Mouse (Mus musculus) embryonic facial prominence, embryonic 15.5 days (tissue): Measurements from ENCODE around the gene Parp12. TPM values are rescaled to one million over a fixed set of nuclear protein-coding genes. Genes with fewer than 3 reads are reported as not detected.

Experiments
- ATAC-seq: fragments of 200-750 bp; cut with Nextera tagmentation; 2 replicates; pipeline ENCODE4 v1.8.0; 2017; ENCODE audit warnings: low read depth, moderate TSS enrichment; ENCODE audit not compliant: insufficient number of reproducible peaks, low FRiP score, low TSS enrichment
- H3K27ac ChIP-seq: fragments of 300-500 bp; sonication (generic); replicated peaks from 2 replicates; pipeline ENCODE4 v1.5.1; 2015; ENCODE audit warnings: mild to moderate bottlenecking, inconsistent platforms
- H3K27me3 ChIP-seq: fragments of 300-500 bp; sonication (generic); 2 replicates; pipeline ENCODE4 v1.6.1; 2015; ENCODE audit warnings: inconsistent platforms
- H3K36me3 ChIP-seq: fragments of 300-500 bp; sonication (generic); 2 replicates; pipeline ENCODE4 v1.6.1; 2015; ENCODE audit warnings: mild to moderate bottlenecking, inconsistent platforms
- H3K4me1 ChIP-seq: fragments of 300-500 bp; sonication (generic); 2 replicates; pipeline ENCODE4 v1.6.1; 2015; ENCODE audit warnings: inconsistent platforms
- H3K4me2 ChIP-seq: fragments of 300-500 bp; sonication (generic); replicated peaks from 2 replicates; pipeline ENCODE4 v1.6.1; 2015; ENCODE audit warnings: mild to moderate bottlenecking, inconsistent platforms
- H3K4me3 ChIP-seq: fragments of 300-500 bp; sonication (generic); replicated peaks from 2 replicates; pipeline ENCODE4 v1.5.1; 2015; ENCODE audit warnings: mild to moderate bottlenecking, inconsistent platforms
- H3K9ac ChIP-seq: fragments of 300-500 bp; sonication (generic); 2 replicates; pipeline ENCODE4 v1.6.1; 2015; ENCODE audit warnings: inconsistent platforms
- H3K9me3 ChIP-seq: fragments of 300-500 bp; sonication (generic); replicated peaks from 2 replicates; pipeline ENCODE4 v1.6.1; 2016; ENCODE audit warnings: inconsistent platforms
- WGBS: fragments of 180-500 bp; shearing (Covaris S2); methylation state at CpG from one replicate; pipeline ENCODE4 v1.1.7; 2015; 5-methylcytosine and 5-hydroxymethylcytosine counted together
- polyA plus RNA-seq: library from polyadenylated mRNA; unstranded; fragments of >200 nt; fragmentation: Nextera tagmentation; extraction: Ambion mirVana; gene quantifications from 2 replicates; pipeline ENCODE4 v1.2.1, GENCODE M21; 2015

Gene Parp12
- 10.7 and 12.0 TPM in 2 replicates for polyA plus RNA-seq

DNA sequence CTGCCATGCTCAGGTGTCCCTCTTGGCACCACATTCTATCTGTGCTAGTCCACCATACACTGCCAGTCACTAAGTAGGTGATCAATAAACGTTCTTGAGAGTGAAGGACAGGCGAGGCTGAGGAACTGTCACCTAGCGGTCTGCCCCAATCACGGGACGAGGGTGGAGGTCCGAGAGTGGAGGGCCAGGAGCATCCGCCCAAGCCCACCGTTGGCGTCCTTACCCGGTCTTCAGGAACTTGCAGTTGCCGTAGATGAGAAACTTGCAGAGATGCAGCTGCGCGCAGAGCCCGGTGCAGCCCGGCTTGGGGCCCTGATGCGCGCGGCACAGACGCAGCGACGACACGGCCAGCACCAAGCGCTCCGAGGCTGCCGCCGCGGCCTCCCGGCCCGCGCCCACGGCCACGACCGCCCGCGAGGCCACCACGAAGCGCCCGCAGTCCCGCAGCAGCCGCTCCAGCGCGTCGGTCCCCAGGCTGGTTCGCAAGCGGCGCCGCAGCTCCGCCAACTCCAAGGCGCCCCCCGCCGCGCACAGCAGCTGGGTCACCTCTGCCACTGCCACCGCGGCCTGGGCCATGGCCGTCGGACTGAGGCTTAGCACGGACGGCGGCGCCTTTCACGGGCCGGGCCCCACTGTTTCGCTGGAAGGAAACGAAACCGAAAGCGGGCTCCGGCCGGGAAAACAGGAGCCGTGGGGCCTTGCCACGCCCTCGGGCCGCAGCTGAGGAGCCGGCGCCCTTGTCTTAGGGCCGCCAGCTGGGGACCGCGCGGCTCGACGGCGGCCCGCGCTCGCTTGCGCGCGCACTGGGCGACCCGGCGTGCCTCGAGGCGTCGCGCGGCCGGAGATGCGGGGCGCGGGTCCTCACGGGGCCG lies at the start of gene Parp12:
Gene Parp12 (minus strand): TSS at position 766 of the 872 bp plus-strand sequence.
- WGBS, result 2% methylated on average over 89 of the region's 101 CpGs
- ATAC-seq, result peak; percentile 81
- Histone ChIP-seq H3K9me3 (no peaks in the 10 kb centered on the region), H3K4me1 (peaks cover 8% of the 10 kb centered on the region), H3K27me3 (no peaks in the 10 kb centered on the region), H3K36me3 (no peaks in the 10 kb centered on the region), H3K4me3 (peak within 1 kb of the TSS; percentile 72), H3K27ac (peak within 1 kb of the TSS; percentile 61), H3K4me2 (peak within 1 kb of the TSS; percentile 64), H3K9ac (peak within 1 kb of the TSS; percentile 60)

DNA sequence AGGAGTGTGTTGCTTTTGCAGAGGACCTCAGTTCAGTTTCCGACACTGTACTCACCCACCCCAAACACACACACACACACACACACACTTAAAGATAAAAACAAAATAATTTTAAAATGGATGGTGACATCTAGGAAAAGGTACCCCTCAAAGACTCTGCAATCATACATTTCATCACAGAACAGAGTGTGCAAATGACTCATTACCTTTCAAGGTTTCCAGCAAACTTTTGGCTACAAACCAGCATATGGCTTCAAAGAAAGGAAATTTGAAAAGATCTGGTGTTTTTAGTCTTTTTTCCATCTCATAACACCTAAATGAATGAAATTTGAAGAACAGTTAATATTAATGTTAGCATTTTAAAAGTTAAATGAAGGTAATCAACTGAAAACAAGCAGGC lies 46.7 kb upstream of the Parp12 start:
- no peak overlapping the region for H3K27ac ChIP-seq
- 94% methylated on average over 1 of the region's 1 CpGs for WGBS
- H3K27me3 ChIP-seq, result no peaks in the 10 kb centered on the region
- H3K4me3 ChIP-seq, result no peak overlapping the region
- H3K9me3 ChIP-seq, result no peaks in the 10 kb centered on the region
- H3K4me1 ChIP-seq, result no peaks in the 10 kb centered on the region
- no peak for ATAC-seq
- no peak overlapping the region for H3K9ac ChIP-seq
- H3K36me3 ChIP-seq, result peaks cover 23% of the 10 kb centered on the region; the same call in 1 of the 2 replicates
- no peak overlapping the region for H3K4me2 ChIP-seq

DNA sequence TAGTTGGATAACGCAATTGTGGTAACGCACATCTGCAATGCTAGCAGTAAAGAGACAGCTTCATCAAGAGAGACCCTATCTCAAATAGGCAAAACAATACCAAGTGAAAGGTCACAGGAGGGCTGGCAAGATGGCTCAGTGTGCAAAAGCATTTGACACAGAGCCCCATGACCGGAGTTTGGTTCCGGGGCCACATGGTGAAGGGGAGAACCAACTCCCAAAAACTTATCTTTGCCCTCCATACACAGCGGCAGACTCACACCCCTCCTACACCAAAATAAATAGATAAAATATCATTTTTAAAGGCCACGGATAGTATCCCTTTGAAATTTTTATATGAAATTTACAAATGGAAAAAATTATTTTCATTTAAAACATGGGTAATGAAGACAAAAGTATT lies 43.8 kb upstream of the Parp12 start:
- Histone ChIP-seq H3K27ac (no peak overlapping the region), H3K27me3 (no peaks in the 10 kb centered on the region), H3K9ac (no peak overlapping the region), H3K4me2 (no peak overlapping the region), H3K4me3 (no peak overlapping the region), H3K9me3 (no peaks in the 10 kb centered on the region), H3K36me3 (peaks cover 16% of the 10 kb centered on the region; the same call in 1 of the 2 replicates), H3K4me1 (no peaks in the 10 kb centered on the region)
- 95% methylated on average over 6 of the region's 6 CpGs for WGBS
- ATAC-seq, result no peak

DNA sequence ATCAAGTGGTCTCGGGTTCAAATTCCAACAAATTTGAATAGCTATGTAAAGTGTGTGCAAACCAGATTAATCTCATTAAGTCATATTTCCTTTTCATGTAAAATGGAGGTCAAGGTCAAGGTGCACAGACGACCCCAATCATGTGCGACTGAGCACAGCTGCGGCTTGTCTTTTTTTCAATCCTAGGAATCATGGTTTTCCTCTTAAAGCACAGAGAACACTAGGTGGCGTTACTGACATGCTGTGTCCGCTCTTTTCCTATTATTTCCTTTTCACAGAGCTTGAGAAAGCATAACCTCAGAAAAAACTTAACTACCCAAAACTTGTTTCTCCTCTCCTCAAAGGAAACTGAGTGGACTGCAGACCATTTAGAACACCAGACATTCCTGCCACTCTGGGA lies 27.9 kb upstream of the Parp12 start:
- 50% methylated on average over 6 of the region's 6 CpGs for WGBS
- no peak overlapping the region for H3K4me2 ChIP-seq
- ATAC-seq, result no peak
- H3K27ac ChIP-seq, result no peak overlapping the region
- H3K36me3 ChIP-seq, result peaks cover 57% of the 10 kb centered on the region
- no peak overlapping the region for H3K9ac ChIP-seq
- no peaks in the 10 kb centered on the region for H3K4me1 ChIP-seq
- no peaks in the 10 kb centered on the region for H3K9me3 ChIP-seq
- no peak overlapping the region for H3K4me3 ChIP-seq
- H3K27me3 ChIP-seq, result no peaks in the 10 kb centered on the region

DNA sequence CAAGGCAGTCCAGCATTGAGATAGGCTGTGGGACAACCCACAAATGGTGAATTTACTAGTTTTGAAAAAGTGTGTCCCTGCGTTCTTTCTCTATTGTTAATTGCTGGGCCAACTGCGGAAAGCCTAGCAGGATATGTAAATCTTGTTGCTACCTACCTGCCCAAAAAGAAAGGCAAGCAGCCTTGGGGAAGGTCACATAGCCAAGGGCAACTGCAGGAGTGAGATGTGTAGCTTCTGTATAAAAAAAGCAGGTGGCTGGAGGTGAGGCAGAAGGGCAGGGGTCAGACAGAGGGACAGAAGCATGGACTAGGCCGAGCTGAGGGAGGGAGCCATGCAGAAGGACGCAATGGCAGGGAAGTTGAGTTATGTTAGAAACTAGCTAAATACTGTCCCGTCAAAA lies 14.4 kb upstream of the Parp12 start:
- Histone ChIP-seq H3K4me3 (no peak overlapping the region), H3K9ac (no peak overlapping the region), H3K36me3 (peaks cover 22% of the 10 kb centered on the region), H3K27me3 (no peaks in the 10 kb centered on the region), H3K9me3 (no peaks in the 10 kb centered on the region), H3K4me2 (no peak overlapping the region), H3K27ac (no peak overlapping the region), H3K4me1 (no peaks in the 10 kb centered on the region)
- 54% methylated on average over 5 of the region's 5 CpGs for WGBS
- no peak for ATAC-seq

DNA sequence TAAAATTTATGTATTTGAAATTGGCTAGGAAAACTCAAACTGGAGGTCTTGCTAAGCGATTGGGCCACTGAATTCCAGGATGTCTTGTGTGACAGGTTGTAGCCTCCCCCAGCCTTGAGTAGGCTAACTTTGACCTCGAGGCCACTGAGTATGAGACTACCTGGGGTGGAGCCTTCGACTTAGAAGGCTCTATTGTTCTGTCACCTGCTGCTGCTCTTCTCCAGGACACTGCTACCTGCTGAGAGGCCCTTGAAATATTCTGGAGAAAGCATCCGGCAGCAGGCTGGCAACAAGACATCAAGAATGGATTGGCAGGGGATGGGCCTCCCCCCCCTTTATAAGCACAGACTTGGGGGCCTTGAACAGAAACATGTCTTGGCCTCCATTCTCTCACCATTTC lies 13.3 kb upstream of the Parp12 start:
- no peak for ATAC-seq
- Histone ChIP-seq H3K4me3 (no peak overlapping the region), H3K9ac (no peak overlapping the region), H3K27me3 (no peaks in the 10 kb centered on the region), H3K9me3 (no peaks in the 10 kb centered on the region), H3K4me2 (no peak overlapping the region), H3K36me3 (peaks cover 22% of the 10 kb centered on the region), H3K4me1 (no peaks in the 10 kb centered on the region), H3K27ac (no peak overlapping the region)
- WGBS, result 47% methylated on average over 4 of the region's 4 CpGs

DNA sequence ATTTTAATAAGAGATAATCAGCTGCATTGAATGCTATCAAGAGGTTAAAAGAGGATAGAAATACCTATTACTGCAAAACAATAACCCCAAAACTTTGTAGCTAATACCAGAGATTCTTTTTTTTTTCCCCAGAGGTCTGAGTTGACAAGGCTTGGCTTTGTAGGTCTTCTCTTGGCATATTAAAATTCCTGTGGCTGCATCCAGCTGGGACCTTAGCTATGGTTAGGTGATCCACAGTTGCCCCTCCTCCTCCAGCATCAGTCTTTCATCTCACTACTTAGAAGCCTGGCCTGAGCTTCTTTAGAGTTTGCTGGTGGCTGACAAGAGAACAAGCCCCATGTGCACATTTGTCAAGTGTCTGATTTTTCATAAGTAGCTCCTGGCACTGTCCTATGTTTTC lies 6.6 kb upstream of the Parp12 start:
- no peaks in the 10 kb centered on the region for H3K4me1 ChIP-seq
- no peaks in the 10 kb centered on the region for H3K36me3 ChIP-seq
- no peak overlapping the region for H3K9ac ChIP-seq
- no peaks in the 10 kb centered on the region for H3K9me3 ChIP-seq
- no peak overlapping the region for H3K4me3 ChIP-seq
- no peak overlapping the region for H3K27ac ChIP-seq
- no peak for ATAC-seq
- no peaks in the 10 kb centered on the region for H3K27me3 ChIP-seq
- no peak overlapping the region for H3K4me2 ChIP-seq

DNA sequence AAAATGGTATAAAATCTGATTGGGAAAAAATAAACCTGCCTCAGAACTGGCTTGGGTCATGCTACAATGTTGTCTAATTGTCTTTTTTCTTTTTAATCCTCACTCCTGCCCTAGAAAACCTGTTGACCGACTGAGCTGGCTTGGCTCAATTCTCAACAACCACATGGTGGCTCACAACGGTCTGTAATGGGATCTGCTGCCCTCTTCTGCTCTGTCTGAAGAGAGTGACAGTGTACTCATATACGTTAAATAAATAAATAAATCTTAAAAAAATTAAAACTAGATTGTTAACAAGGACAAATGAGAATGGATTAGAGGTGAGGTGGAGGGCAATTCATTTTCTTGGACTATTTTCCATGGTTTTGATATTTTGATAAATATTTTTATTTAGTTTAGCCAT lies 2.5 kb upstream of the Parp12 start:
- no peaks in the 10 kb centered on the region for H3K36me3 ChIP-seq
- H3K9me3 ChIP-seq, result no peaks in the 10 kb centered on the region
- WGBS, result 52% methylated on average over 3 of the region's 3 CpGs
- no peak overlapping the region for H3K9ac ChIP-seq
- no peak for ATAC-seq
- H3K27ac ChIP-seq, result no peak overlapping the region
- H3K4me3 ChIP-seq, result no peak overlapping the region
- no peaks in the 10 kb centered on the region for H3K27me3 ChIP-seq
- H3K4me1 ChIP-seq, result peaks cover 8% of the 10 kb centered on the region
- H3K4me2 ChIP-seq, result no peak overlapping the region

DNA sequence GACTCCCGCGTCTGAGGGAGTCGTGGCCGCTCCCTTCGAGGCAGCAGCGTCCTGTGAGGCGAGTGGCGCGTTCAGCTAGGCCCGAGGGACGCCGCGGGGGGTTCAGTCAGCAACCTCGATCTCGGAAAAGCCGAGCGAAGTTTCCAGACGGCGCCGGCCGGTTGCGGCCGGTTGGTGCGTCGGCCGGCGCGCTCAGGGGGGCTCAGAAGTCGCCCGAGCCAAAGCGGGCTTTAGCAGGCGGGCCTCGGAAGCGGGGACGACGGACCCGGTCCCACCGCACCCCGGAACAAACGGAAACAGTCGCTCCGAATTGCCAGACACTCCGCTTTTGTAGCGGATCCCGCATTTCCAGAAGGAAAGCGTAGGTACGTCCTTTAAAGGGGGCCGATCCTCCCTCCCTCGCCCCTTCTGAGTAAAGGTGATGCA lies 320 bp upstream of the Parp12 start:
- WGBS, result 6% methylated on average over 49 of the region's 49 CpGs
- H3K4me1 ChIP-seq, result peaks cover 8% of the 10 kb centered on the region
- H3K27me3 ChIP-seq, result no peaks in the 10 kb centered on the region
- no peaks in the 10 kb centered on the region for H3K36me3 ChIP-seq
- peak overlapping the region; percentile 61 for H3K27ac ChIP-seq
- H3K4me2 ChIP-seq, result peak overlapping the region; percentile 64
- no peaks in the 10 kb centered on the region for H3K9me3 ChIP-seq
- ATAC-seq, result peak; percentile 15; the same call in 1 of the 2 replicates
- peak overlapping the region; percentile 60 for H3K9ac ChIP-seq
- peak overlapping the region; percentile 72 for H3K4me3 ChIP-seq

DNA sequence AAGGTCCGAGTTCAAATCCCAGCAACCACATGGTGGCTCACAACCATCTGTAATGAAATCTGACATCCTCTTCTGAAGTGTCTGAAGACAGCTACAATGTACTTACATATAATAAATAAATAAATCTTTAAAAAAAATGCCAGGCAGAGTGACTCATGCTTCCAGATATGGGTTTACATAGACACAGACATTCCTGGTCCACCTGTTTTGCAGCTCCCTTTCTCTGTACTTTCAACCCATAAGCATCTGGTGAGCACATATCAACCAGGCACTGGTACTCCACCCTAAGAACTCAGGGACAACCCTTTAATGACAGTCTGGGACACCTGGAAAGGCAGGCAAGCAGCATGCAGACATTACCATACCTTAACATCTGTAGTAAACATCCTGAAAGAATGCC lies 2.7 kb downstream of the Parp12 start:
- Histone ChIP-seq H3K27me3 (no peaks in the 10 kb centered on the region), H3K36me3 (no peaks in the 10 kb centered on the region), H3K9me3 (no peaks in the 10 kb centered on the region), H3K9ac (no peak overlapping the region), H3K4me1 (peaks cover 8% of the 10 kb centered on the region), H3K27ac (no peak overlapping the region), H3K4me3 (no peak overlapping the region), H3K4me2 (no peak overlapping the region)
- 77% methylated on average over 1 of the region's 1 CpGs for WGBS
- ATAC-seq, result no peak

DNA sequence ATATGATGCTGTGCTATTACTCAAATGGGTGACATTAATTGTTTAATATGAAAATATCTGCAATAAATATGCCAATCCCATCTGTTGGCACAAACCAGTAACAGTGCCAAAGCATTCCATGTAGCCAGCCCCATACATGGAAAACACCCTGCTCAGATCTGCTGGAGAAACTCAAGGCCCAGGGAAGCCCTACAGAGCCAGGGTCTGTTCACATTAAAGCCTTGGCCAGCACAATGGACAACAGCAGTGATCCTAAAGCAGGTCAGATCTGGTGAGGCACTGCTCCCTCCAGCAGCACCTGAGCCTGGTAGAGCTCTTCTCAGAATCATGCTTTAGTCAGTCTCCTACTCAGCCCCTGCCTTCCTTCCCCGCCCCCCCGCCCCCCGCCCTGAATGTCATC lies 5.0 kb downstream of the Parp12 start:
- Histone ChIP-seq H3K9ac (no peak overlapping the region), H3K27me3 (no peaks in the 10 kb centered on the region), H3K4me3 (no peak overlapping the region), H3K9me3 (no peaks in the 10 kb centered on the region), H3K4me1 (peaks cover 8% of the 10 kb centered on the region), H3K27ac (no peak overlapping the region), H3K4me2 (no peak overlapping the region), H3K36me3 (no peaks in the 10 kb centered on the region)
- ATAC-seq, result no peak
- WGBS, result 69% methylated on average over 2 of the region's 3 CpGs

DNA sequence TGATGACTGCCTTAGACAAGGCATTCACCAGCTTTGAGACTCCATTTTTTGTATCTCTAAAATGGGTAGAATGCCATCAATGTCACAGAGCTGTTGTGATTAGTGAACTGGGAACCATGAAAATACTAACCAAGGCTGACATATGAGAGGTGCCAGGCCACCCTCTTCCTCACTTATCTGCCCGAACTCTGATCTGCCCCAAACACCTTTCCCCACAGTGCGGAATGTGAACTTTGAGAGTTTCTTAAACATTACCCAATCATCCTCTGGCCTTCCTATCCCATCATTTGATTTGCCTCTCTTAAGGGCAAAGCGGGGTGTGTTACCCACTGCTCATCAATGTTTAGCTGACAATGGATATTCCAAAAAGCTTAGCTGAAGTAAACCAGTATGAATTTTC lies 5.4 kb downstream of the Parp12 start:
- H3K4me1 ChIP-seq, result peaks cover 8% of the 10 kb centered on the region
- no peaks in the 10 kb centered on the region for H3K9me3 ChIP-seq
- no peak overlapping the region for H3K4me2 ChIP-seq
- no peak for ATAC-seq
- H3K27me3 ChIP-seq, result no peaks in the 10 kb centered on the region
- H3K9ac ChIP-seq, result no peak overlapping the region
- 90% methylated on average over 3 of the region's 3 CpGs for WGBS
- no peaks in the 10 kb centered on the region for H3K36me3 ChIP-seq
- H3K27ac ChIP-seq, result no peak overlapping the region
- H3K4me3 ChIP-seq, result no peak overlapping the region
